Mouse (Mus musculus) mature B cell (primary cell): ENCODE data around the gene Epb41l2.

Source experiments
- in situ Hi-C: fragments of 300-500 bp; cut with MboI; formaldehyde crosslinking; loops from 2 replicates; pipeline ENCODE4 v1.14.3; 2019

Gene Epb41l2

DNA sequence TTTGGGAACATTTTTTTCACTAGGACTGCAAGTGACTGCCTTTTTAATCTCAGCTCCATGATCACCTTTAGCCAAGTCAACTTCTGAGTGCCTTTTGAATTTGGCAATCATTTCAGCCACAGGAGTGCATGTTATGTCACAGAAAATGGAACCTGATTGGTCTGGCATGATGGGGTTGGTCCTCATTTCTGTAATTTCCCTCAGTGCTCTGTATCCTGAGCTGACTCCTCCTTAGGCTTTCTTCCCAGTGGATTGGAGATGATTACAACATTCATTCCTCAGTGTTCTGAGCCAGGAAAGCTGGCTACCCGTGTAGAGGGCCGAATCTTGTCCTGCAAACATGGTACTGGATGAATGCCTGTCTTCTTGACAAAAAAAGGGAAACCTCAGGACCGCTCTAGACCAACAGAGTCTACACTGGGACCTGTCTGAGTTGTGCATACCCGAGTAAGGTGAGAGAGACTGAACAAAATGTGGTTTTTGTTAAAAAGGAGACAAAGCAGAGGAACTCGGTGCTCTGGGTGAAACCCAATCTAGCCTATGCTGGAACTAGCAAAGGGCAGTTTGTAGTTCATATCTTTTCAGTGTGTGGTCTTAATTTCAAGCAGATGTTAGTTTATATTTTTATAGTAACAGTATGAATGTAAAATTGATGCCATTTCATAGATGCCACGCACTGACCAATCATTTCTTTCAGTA lies 77.3 kb downstream of the Epb41l2 start:
- in situ Hi-C loops: no loop called here

DNA sequence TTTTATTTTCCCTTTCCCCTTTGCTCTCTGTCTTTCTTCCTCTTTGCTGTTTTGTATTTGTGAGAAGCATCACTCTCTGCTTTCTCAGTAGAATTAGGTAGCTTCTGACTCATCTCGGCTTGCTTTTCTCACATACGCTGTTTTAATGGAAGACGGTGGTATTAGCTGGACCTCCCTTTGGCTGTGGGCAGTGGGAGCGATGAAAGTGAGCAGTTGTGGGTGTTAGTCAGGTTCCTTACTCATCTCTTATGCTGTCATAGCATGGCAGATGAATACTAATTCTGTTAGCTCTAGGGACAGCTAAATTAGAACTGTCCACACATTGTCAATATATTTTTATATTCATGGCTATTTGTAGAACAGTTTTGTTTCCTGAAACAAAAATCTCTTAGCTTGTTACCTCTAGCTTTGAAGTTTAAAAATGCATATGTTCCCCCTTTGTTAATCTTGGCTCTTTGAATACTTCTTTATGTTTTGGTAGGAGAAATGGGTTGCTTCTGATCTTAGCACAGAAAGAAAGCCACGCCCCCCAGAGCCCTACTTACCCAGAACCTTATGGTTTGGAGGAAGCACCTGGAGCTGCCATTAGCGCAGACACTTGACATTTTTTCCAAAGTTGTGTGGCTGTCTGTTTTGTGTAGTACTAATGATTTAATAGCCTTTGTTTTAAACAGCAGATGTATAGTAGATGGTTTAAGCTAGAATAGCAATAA lies 78.1 kb downstream of the Epb41l2 start:
- in situ Hi-C loops: no loop called here

DNA sequence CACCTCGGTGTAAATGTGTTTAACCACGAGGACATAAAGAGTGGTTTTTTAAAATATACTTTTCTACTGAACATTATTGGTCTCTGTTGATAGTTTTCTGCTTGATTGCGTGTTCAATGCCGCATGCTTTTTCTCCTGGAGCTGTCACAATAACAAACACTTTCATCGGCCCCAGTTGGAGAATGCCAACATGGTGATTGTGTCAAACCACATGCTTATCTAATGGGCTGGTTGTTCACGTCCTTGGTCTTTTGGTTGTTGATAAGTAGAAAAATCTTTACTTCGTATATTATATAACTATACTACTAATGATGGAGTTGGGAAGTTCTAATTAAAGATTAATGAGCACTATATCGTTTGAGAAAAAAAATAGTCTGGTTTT lies 78.7 kb downstream of the Epb41l2 start:
- in situ Hi-C loops: no loop called here

DNA sequence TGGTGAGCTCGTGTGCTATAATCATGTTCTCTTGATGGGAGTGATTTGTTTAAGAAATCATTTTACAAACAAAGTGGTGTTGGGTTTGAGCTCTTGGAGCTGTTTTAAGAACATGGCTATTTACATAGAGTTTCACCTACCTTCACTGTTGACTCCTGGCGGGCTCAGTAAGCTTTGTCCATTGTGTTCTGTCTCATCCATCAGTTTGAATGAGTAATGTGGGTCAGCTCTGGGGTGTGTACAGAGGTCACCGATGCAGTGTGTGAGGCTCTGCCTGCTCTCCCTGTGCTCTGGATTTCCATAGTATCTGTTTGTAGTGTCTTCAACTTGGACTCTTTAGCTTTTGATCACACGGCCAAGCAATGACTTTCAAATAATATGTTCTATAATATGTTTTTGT lies 79.6 kb downstream of the Epb41l2 start:
- in situ Hi-C loops: no loop called here

DNA sequence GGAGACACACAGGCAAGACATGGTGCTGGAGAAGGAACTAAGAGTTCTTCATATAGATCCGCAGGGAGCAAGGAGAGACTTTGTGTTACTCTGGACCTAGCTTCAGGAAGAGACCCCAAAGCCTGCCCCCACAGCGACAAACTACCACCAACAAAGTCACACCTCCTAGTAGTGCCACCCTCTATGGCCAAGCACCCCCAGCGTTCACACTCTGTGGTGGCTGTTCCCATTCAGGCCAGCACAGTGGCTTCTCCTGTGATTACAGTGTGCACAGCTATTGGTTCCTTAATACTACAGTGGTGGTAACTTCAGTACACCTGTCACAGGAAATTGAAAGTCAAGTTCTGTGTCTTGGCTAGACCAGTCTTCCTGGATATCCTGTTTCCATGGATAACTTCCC lies 80.3 kb downstream of the Epb41l2 start:
- in situ Hi-C loops: no loop called here

DNA sequence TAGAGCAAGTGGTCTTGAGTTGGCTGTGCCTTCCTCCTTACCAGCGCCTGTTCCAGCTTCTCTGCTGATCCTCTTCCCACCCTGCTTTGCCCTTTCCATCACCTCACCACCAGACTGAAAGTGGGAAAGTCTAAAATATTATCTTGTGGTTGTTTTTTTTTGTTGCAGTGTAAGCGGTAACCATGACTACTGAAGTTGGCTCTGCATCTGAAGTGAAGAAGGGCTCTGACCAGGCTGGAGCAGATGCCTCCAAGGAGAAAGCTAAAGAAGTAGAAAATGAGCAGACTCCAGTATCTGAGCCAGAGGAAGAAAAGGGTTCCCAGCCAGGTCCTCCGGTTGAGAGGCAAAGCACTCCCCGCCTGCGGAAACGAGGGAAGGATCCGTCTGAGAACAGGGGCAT lies 81.8 kb downstream of the Epb41l2 start:
- in situ Hi-C loops: no loop called here

DNA sequence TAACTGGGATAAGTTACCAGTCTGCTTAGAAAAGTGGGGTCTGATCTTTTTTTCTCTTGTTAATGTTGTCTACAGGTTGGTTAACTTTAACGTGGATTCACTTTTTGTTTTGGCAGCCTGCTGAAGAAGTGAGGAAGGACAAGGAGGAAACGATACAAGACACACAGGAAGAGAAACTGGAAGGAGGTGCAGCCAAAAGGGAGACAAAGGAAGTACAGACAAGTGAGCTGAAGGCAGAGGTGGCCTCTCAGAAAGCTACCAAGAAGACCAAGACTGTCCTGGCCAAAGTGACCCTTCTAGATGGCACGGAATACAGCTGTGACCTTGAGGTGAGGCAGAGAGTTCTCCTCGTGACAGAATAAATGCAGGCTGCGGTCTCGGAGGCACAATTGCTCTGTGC lies 84.0 kb downstream of the Epb41l2 start:
- in situ Hi-C loops: no loop called here

DNA sequence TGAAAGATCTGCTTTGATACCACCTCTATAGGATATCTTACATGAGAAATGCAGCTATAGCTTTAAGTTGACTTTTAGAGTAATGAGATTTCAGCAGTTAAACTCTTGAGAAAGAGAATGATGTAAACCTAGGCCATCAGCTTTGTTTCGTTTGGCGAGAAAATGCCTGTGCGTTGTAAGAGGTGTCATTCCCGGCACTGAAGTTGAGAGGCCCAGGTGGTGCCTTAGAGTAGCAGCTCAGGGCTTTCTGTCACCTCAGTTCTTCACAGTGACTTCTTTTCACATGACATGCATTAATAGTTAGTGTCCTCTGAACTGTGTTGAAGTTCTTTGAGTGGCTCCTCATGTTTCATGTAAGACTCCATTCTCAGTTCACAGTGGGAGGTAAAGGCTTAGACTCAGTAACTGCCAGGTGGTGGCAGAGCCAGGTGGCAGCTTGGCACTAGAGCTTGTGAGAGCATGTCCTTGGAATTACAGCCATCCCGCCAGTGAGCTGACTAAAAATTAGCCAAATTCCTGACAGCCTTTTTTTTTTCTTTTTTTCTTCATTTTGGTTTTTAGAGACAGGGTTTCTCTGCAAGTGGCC lies 84.7 kb downstream of the Epb41l2 start:
- in situ Hi-C loops: no loop called here

DNA sequence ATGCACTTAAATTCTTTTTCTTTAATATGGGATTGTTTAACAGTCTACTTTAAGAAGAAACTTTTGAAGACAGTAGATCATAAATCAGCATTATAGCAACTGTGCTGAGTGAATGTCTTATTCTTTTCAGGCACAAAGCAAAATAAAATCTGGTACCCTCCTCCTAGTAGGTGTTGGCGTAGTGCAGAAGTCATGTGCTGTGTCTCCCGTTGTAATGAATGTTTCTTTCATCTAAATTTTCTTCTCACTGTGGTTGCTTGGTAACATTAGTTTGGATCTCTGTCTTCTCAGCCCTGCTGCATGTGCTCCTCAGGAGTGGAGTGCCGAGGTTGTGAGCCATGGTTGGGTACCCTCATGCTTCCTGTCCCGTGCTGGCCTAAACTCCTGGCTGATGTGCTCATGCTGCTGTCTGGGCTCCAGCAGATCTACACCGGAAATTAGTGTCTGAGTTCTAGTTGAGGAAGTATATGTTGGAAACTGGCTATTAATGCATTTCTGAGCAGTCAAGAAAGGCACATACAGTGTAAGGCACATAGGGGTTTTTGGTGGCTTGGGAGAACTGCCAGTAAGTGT lies 87.4 kb downstream of the Epb41l2 start:
- in situ Hi-C loops: no loop called here

DNA sequence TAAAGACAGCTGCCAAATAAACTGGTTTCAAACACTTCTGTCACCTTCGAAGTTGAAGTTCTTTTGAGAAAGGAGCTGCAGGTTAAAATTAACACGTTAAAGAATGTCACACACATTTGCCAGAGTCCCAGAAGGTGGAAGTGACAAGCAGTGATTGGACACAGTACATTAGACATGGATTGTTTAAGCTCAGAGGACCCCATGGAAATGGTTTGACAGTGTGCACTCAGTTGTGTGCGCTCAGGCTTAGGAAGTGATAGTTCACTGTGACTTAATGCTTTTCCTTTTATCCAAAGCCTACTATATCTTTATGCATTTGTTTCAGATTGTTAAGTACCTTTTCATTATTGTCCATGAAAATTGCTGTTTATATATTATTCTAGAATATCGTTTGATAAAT lies 89.1 kb downstream of the Epb41l2 start:
- in situ Hi-C loops: no loop called here

DNA sequence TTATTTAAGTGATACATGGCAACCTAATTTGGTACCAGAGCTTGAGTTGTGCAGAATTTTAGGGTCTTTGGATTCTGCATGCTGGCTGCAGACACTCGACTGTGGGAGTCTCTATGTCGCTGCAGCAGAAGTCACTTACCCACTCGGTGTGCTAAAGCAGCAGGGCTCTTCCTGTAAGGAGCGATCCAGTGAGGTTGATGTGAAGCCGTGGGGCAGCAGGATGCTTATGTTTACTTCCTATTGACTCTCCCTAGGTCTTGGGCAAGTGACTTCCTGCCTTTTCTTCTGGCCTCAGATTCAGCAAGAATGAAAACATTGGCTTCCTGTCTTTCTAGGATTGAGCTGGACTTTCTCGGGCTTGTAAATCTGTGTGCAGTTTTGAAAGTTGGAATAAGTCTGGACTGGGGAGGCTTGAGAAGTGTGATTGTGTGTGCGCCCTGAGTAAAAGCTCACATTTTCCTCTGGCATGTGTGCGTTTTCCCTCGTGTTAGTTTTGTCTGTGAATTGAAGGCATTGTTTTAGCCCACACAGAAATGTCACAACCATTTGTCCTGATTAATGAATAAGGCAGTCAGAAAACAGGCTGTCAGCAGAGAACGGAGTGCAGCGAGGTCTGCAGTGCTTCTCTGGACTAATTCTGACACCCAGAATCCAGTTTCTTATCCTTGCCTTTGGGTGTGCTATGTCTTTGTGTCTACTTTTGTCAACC lies 89.9 kb downstream of the Epb41l2 start:
- in situ Hi-C loops: no loop called here

DNA sequence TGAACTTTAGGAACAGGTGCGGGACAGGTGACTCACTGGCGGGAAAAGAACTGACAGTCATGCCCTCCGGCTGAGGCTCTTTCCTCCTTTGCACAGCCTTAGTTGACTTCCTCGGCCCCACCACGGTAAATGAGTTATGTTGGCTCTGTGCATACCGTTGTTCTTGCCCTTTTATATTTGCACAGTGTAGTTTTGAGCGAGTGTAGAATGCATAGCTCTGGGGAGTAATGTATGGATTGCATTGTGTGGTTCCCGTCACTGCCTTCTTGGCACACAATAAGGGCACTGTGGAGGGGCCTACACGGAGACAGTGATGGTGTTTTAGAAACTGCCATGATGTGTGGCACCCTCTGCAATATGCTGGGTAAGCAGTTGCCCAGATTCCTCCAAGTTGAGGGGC lies 93.6 kb downstream of the Epb41l2 start:
- in situ Hi-C loops: no loop called here

DNA sequence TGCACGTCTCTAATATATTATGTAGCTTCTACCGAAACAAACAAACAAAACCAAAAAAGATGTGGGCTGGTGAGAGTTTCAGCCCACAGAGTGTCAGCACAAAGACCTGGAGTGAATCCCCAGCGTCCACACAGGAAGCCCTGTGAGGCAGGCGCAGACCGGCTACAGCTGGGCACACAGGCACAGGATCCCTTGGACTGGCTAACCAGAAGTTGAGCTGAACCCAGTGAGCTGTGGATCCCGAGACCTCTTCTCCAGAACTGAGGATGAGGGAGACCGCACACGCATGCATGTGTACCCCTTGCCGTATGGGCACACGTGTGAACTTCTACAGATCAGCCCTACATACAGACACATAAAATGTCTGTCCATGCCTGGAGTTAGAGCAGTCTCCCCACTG lies 94.2 kb downstream of the Epb41l2 start:
- in situ Hi-C loops: no loop called here

DNA sequence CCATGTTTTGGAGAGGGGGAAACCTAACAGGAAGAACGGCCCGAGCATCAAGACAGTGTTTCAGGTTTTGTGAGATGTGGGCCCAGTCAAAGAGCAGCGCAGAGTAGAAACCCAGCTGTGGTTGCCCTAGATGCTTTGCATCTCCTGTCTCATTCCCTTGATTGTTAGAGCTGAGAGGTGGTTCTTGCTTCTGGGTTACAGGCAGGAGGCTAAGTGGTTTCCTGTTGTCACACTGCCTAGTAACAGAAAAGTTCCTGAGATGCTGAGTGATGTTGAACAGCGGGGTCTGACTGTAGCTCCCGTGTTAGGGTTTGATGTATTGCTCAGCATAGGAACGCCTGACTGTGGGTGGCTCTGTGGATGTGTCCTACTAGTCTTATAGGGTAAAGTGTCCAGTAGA lies 97.5 kb downstream of the Epb41l2 start:
- in situ Hi-C loops: no loop called here

DNA sequence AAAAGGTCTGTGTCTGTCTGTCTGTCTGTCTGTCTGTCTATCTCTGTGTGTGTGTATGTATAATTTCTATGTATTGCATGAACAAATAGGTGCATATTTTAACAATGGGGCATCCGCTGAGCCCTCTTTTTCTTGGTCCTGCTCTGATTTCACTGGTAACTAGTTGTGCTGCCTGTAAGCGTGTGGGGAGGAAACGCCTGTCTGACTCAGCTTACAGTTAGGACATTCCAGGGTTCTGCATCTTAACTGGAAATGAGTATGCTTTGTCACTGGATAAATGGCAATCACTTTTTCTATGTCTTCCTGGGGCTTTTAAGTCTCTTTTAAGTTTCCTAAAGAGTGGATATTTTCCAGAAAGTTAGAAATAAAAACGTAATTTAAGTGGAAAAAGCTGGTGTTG lies 98.4 kb downstream of the Epb41l2 start:
- in situ Hi-C loops: no loop called here

DNA sequence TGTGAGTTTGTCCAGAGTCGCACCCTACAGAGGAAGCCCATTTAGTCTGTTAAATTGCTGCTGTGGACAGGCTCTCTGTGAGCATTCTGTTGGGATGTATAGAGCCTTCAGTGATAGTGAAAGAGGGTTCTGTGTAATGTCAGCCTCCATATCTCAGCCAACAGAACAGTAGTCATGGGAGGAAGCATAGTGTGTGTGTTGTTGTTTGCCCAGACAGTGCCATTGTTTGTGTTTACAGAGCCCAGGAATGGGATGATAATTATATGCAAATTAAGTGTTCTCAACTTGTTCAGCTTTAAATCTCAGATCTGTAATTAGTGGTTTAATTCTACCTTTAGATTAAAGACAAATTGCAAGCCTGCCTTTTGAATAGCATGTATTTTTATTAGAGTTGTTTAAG lies 102.2 kb downstream of the Epb41l2 start:
- in situ Hi-C loops: no loop called here

DNA sequence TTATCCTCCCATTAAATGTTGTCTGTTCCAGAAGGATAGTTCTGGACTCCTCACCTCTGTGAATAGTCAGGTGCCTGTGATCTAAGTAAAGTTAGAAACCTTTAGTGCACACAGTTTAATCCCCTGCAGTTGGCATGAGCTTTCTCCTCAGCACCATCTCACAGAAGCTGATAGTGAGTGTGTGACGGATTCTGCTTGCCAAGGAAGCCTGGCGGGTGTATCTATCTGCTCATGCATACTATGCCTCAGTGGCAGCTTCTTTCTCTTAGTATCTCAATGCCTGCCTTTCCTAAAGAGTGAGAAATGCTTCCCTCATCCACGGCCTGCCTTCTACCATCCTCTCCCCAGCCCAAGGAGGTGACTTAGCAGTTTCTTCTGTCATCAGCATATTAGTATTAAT lies 103.1 kb downstream of the Epb41l2 start:
- in situ Hi-C loops: no loop called here

DNA sequence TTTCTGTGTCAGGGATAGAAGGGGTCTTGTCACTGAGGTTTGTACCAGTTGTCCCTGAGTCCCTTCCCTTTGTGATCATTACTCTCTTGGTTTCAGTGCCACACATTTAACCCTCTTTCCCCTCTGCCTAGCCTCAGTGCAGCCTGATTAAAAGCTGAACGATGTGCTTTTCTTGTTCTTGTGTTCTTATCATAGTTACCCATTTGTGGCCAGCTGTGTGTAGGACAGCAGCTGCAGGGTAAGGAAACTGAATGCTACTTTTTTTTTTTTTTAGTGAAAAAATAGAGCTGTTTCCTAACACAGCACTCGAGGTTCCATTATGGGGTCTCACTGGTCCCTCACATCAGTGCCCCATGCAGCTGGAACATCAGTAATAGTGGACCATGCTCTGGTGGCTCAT lies 106.9 kb downstream of the Epb41l2 start:
- in situ Hi-C loops: no loop called here

DNA sequence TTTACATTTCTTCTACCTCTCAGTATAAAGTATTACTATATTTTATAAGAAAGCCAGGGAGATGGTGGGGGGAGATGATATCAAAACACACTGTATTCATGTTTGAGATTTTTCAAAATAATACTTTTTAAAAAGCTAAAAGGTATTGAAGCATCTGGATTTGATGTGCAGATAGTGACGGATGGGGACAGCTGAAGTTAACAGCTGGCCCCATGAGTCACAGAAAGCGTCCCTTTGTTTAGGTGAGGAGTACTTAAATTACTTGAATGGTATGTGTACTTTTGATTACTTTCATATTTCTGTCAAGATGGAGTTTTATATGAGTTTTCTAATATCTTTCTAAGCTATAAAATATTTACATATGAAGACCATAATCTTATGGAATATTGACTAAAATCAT lies 112.3 kb downstream of the Epb41l2 start:
- in situ Hi-C loops: no loop called here

DNA sequence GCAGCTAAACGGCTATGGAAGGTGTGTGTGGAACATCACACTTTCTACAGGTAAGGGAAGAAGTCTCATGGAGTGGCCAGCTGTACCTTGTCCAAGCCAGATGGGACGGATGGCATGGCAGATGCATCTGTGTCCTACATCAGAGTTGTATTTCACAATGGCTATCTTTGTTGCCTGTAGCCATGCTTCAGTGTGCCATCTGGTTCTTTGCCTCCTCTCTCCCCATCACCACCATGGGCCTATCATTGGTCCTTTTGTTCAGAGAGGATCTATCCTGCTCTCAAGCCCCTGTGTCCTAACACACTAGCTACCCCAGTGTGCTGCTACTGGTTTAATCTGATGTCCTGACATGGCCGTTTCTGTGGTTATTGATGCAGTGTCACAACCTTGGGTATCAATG lies 120.1 kb downstream of the Epb41l2 start:
- in situ Hi-C loops: loop anchor here (10.0 kb wide), 1 partner anchor 205 kb away; no protein-coding TSS in a partner anchor

DNA sequence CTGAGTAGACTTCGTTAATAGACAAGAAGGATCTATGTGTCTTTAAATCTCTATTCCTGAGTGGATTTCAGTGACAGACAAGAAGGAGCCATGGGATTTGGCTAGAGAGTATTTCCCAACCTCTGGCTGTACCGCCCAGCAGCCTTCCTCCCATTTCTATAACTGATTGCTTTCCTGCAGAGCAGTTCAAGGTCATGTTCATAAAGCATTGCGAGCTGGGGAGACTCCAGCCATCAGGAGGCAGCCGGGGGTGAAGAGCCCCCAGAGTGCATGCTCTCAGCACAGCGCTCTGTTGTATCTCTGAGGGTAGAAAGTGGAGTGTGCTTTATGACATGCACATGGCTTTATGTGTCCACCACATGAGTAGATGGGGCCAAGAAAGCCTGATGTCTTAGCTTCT lies 123.2 kb downstream of the Epb41l2 start:
- in situ Hi-C loops: loop anchor here (10.0 kb wide), 1 partner anchor 208 kb away; no protein-coding TSS in a partner anchor

DNA sequence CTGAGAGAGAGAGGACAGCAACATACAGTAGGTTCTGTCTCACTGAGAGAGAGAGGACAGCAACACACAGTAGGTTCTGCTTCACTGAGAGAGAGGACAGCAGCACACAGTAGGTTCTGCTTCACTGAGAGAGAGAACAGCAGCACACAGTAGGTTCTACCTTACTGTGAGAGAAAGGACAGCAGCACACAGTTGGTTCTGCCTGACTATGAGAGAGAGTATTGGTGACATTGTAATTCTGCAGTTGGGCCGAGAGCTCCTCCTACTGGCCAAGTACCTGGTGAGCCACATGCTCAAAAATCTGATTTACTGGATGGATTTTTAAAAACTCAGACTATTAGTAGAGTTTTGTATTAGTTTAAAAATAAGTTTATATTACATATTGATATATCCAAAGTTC lies 128.9 kb downstream of the Epb41l2 start:
- in situ Hi-C loops: loop anchor here (10.0 kb wide), 1 partner anchor 214 kb away; no protein-coding TSS in a partner anchor
